Mouse (Mus musculus) spleen, adult 2 months (tissue): ENCODE measurements around the gene Pigh. TPM values are rescaled to one million over a fixed set of nuclear protein-coding genes. Genes with fewer than 3 reads are reported as not detected.

Experiments used
- DNase-seq, 2 experiments: peaks; one replicate each; pipeline versions ENCODE4 v3.0.0 to v3.0.0-alpha.2; 2012 to 2021; ENCODE audit warnings: low spot score in 2 of 2, low read depth in 1 of 2
- H3K27ac ChIP-seq: fragments of 200-500 bp; 2 replicates; pipeline ENCODE4 v1.5.1; 2012; ENCODE audit warnings: low read length, inconsistent platforms; ENCODE audit not compliant: insufficient read depth
- H3K27me3 ChIP-seq: fragments of 200-500 bp; 2 replicates; pipeline ENCODE4 v1.6.1; 2012; ENCODE audit warnings: mild to moderate bottlenecking, moderate library complexity, low read length, inconsistent platforms; ENCODE audit not compliant: control insufficient read depth, insufficient read depth
- H3K36me3 ChIP-seq: fragments of 200-500 bp; 2 replicates; pipeline ENCODE4 v1.6.1; 2012; ENCODE audit warnings: mild to moderate bottlenecking, low read length, inconsistent platforms; ENCODE audit not compliant: control insufficient read depth, insufficient read depth
- H3K4me1 ChIP-seq: fragments of 200-500 bp; 2 replicates; pipeline ENCODE4 v1.6.1; 2011; ENCODE audit warnings: inconsistent platforms; ENCODE audit not compliant: control insufficient read depth, insufficient read depth, insufficient read length
- H3K4me3 ChIP-seq: fragments of 200-500 bp; 2 replicates; pipeline ENCODE4 v1.5.1; 2011; ENCODE audit warnings: mild to moderate bottlenecking, inconsistent platforms; ENCODE audit not compliant: insufficient read depth, insufficient read length; ENCODE audit errors: extremely low read depth
- CTCF ChIP-seq: fragments of 200-500 bp; IDR thresholded peaks from 2 replicates; pipeline ENCODE4 v1.5.1; 2011; ENCODE audit warnings: mild to moderate bottlenecking, inconsistent platforms; ENCODE audit not compliant: insufficient read depth, insufficient read length, insufficient replicate concordance; ENCODE audit errors: extremely low read depth
- POLR2A ChIP-seq: fragments of 200-500 bp; IDR thresholded peaks from 2 replicates; pipeline ENCODE4 v1.6.1; 2011; ENCODE audit warnings: low read depth, low read length, inconsistent platforms
- WGBS: fragments of 180-500 bp; shearing (Covaris S2); methylation state at CpG from one replicate; pipeline ENCODE4 v1.1.7; 2018; 5-methylcytosine and 5-hydroxymethylcytosine counted together
- polyA plus RNA-seq: library from polyadenylated mRNA; depleted of rRNA; stranded (reverse); fragments of >200 nt; gene quantifications from 2 replicates; pipeline ENCODE4 v1.2.3, GENCODE M21; 2012

The Pigh gene
- polyA plus RNA-seq, 1 experiment: 9.0 TPM

GRCm38 (mm10) chr12:79059573-79059972 lies 29.9 kb downstream of the Pigh start:
- H3K4me1 ChIP-seq: peaks cover 11% of the 10 kb centered on the region; the same call in 1 of the 2 replicates
- no peak overlapping the region for H3K4me3 ChIP-seq
- no peaks in the 10 kb centered on the region for H3K36me3 ChIP-seq
- WGBS: 84% methylated on average over 6 of the region's 6 CpGs
- TF ChIP-seq CTCF (no peak), POLR2A (no peak)
- no peaks in the 10 kb centered on the region for H3K27me3 ChIP-seq
- no peak for DNase-seq
- no peak overlapping the region for H3K27ac ChIP-seq

- WGBS: 85% methylated on average over 7 of the region's 7 CpGs
- no peaks in the 10 kb centered on the region for H3K27me3 ChIP-seq
- no peak overlapping the region for H3K4me3 ChIP-seq
- peaks cover 4% of the 10 kb centered on the region; the same call in 1 of the 2 replicates for H3K4me1 ChIP-seq
- no peak for DNase-seq
- no peak for TF ChIP-seq POLR2A
- TF ChIP-seq CTCF: no peak
- no peak overlapping the region for H3K27ac ChIP-seq
- H3K36me3 ChIP-seq: no peaks in the 10 kb centered on the region
Measured at GRCm38 (mm10) chr12:79055276-79055675, 34.2 kb downstream of the Pigh start.

- no peak for TF ChIP-seq CTCF
- TF ChIP-seq POLR2A: no peak
- no peak for DNase-seq
- no peak overlapping the region for H3K27ac ChIP-seq
- H3K4me3 ChIP-seq: no peak overlapping the region
- 89% methylated on average over 2 of the region's 2 CpGs for WGBS
- no peaks in the 10 kb centered on the region for H3K4me1 ChIP-seq
- no peaks in the 10 kb centered on the region for H3K36me3 ChIP-seq
- H3K27me3 ChIP-seq: no peaks in the 10 kb centered on the region
Measured at GRCm38 (mm10) chr12:79052073-79052472, 37.4 kb downstream of the Pigh start.

- TF ChIP-seq CTCF (no peak), POLR2A (no peak)
- Histone ChIP-seq H3K4me3 (no peak overlapping the region), H3K27ac (no peak overlapping the region), H3K4me1 (no peaks in the 10 kb centered on the region), H3K27me3 (no peaks in the 10 kb centered on the region), H3K36me3 (no peaks in the 10 kb centered on the region)
- no peak for DNase-seq
- WGBS: 50% methylated on average over 3 of the region's 3 CpGs
Measured at GRCm38 (mm10) chr12:79050545-79051212, 38.8 kb downstream of the Pigh start.

GRCm38 (mm10) chr12:79049807-79050206 lies 39.6 kb downstream of the Pigh start:
- no peak for DNase-seq
- 84% methylated on average over 2 of the region's 2 CpGs for WGBS
- no peaks in the 10 kb centered on the region for H3K4me1 ChIP-seq
- H3K27ac ChIP-seq: no peak overlapping the region
- H3K27me3 ChIP-seq: no peaks in the 10 kb centered on the region
- no peaks in the 10 kb centered on the region for H3K36me3 ChIP-seq
- H3K4me3 ChIP-seq: no peak overlapping the region
- no peak for TF ChIP-seq POLR2A
- no peak for TF ChIP-seq CTCF

- Histone ChIP-seq H3K4me1 (no peaks in the 10 kb centered on the region), H3K27ac (no peak overlapping the region), H3K36me3 (no peaks in the 10 kb centered on the region), H3K4me3 (no peak overlapping the region), H3K27me3 (no peaks in the 10 kb centered on the region)
- 85% methylated on average over 1 of the region's 1 CpGs for WGBS
- TF ChIP-seq CTCF (no peak), POLR2A (no peak)
- DNase-seq: no peak
Measured at GRCm38 (mm10) chr12:79048898-79049297, 40.6 kb downstream of the Pigh start.

GRCm38 (mm10) chr12:79047203-79047602 lies 42.2 kb downstream of the Pigh start:
- TF ChIP-seq POLR2A: no peak
- TF ChIP-seq CTCF: no peak
- no peaks in the 10 kb centered on the region for H3K27me3 ChIP-seq
- H3K4me3 ChIP-seq: no peak overlapping the region
- H3K4me1 ChIP-seq: no peaks in the 10 kb centered on the region
- DNase-seq: no peak
- no peak overlapping the region for H3K27ac ChIP-seq
- no peaks in the 10 kb centered on the region for H3K36me3 ChIP-seq
- 87% methylated on average over 7 of the region's 7 CpGs for WGBS
